Mouse (Mus musculus): ENCODE data around the gene Bcr. TPM values are rescaled to one million over a fixed set of nuclear protein-coding genes. Genes with fewer than 3 reads are reported as not detected.

Gene Bcr
- polyA plus RNA-seq, 2 experiments from 2014 or later, result 4.4 to 7.0 TPM

- no peak for ATAC-seq
Observed at GRCm38 (mm10) chr10:75187366-75188056, 127.1 kb downstream of the Bcr start.

DNA sequence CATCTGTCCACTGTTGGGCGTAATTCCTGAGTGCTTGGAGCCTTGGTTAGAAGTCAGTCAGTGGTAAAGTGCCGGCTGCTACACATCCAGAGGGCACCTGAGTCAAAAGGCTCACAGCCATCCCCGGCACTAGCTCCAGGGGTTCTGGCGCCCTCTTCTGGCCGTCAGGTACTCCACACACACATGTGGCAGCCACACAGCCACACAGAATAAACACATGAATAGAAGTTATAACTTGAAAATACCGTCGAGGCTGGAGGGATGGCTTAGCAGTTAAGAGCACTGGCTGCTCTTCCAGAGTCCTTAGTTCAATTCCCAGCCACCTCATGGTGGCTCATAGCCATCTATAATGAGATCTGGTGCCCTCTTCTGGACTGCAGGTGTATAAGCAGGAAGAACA is 131.3 kb downstream of the Bcr start:
- ATAC-seq, result no peak

- ATAC-seq, result no peak
Observed at GRCm38 (mm10) chr10:75197817-75198216, 137.4 kb downstream of the Bcr start.

DNA sequence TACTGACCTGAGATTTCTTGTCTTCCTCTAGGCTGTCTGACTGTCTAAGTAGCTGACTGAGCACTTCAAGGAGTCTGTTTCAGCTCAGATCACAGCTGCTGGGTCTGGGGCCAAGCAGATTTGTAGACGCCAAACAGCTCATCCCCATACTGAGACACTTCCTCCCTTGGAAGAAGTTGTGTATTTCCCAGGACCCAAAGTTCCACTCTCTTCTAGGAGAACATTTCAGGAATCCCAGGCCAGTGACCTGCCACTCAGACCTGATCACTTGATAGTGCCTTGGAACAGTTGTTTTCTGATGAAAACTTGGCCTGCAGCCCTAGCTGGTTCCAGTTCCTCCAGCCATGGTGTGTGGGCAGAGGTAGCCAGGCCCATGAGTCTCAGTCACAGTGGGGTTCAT is 140.3 kb downstream of the Bcr start:
- ATAC-seq, result no peak

GRCm38 (mm10) chr10:75206192-75206591 is 145.8 kb downstream of the Bcr start:
- no peak for ATAC-seq

DNA sequence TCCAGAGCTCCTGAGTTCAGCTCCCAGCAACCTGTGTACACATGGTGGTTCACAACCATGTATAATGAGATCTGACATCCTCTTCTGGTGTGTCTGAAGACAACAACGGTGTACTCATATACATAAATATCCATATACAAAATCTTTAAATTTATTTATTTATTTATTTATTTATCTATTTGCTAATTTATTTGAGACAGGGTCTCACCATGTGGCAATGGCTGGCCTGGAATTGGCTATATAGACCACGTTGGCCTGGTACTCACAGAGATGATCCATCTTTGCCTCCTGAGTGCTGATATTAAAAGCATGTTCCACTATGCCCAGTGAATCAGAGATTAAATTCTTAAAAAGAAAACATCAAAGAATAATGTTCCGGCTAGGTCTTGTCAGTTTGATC is 150.4 kb downstream of the Bcr start:
- ATAC-seq, result no peak

GRCm38 (mm10) chr10:75211807-75212645 is 151.6 kb downstream of the Bcr start, which contains the start of gene Specc1l:
Gene Specc1l, plus strand, starts transcription at chr10:75212073.
- ATAC-seq, result peak; percentile 92

DNA sequence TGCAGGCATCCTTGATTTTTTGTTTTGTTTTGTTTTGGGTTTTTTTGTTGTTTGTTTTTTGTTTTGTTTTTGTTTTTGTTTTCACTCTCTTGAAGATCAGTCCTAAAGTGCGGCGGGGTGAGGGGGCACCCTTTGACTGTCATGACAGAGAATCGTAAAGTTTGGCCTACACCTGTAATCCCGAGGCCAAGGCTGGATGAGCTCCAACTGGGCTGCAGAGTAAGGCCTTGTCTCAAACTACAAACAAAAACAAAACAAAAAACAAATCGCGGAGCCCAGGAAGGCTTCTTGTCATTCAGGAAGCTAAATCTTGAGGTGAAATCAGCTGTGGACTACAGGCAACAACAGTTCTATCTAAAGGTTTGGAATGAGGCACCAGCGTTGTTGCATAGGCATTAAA is 152.6 kb downstream of the Bcr start:
- ATAC-seq, result no peak

- no peak for ATAC-seq
Observed at GRCm38 (mm10) chr10:75220722-75221121, 160.3 kb downstream of the Bcr start.

DNA sequence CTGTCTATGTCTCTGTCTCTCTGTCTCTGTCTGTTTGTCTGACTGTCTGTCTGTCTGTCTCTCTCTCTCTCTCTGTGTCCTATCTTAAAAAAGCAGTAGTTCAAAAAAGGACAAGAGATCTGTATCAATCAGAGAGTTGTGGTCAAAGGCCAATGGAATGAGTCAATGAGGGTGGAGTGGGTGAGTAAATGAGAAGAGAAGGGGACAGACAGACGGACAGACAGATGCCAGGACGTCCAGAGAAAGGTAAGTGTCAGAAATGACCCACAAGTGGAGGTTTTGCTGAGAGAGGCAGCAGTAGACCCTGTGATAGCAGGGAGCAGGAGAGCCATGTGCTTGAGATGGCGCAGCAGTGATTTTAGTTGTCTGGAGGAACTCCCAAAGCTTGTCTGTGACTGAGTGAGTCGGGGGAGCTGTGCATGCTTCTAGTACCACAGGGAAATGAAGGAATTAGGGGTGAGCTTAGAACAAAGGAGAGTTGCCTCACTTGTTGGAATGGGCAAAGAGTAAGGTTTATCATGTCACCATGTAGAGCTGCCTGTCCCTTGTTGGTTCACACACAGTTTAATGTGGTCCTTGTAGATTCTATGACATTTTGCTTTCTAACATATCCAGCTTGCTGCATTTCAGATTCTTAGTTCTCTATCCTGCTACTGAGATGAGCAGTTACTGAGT is 161.7 kb downstream of the Bcr start:
- ATAC-seq, result no peak

GRCm38 (mm10) chr10:75222611-75222998 is 162.2 kb downstream of the Bcr start:
- ATAC-seq, result peak; percentile 89

DNA sequence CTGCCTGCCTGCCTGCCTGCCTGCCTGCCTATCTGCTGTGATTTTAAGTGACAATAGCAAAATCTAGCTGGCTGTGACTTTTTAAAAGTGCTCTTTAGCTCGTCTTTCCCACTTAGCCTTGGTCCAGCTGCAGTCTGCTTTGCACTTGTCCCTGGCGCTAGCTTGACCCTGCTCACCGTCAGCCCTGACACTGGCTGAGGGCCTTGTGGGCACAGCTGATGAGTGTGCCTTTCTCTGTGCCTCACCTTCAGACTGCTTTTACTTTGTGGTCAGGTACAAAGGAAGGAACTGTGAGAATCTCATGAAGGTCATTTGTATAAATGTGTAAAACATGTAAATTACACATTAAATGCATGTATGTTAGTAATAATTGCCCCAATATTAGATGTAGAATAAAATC is 163.8 kb downstream of the Bcr start:
- no peak for ATAC-seq

- ATAC-seq, result no peak
Observed at GRCm38 (mm10) chr10:75224630-75225029, 164.2 kb downstream of the Bcr start.

GRCm38 (mm10) chr10:75227381-75227780 is 167.0 kb downstream of the Bcr start:
- no peak for ATAC-seq

GRCm38 (mm10) chr10:75230572-75230971 is 170.2 kb downstream of the Bcr start:
- no peak for ATAC-seq

- ATAC-seq, result no peak
Observed at GRCm38 (mm10) chr10:75231876-75232275, 171.5 kb downstream of the Bcr start.

DNA sequence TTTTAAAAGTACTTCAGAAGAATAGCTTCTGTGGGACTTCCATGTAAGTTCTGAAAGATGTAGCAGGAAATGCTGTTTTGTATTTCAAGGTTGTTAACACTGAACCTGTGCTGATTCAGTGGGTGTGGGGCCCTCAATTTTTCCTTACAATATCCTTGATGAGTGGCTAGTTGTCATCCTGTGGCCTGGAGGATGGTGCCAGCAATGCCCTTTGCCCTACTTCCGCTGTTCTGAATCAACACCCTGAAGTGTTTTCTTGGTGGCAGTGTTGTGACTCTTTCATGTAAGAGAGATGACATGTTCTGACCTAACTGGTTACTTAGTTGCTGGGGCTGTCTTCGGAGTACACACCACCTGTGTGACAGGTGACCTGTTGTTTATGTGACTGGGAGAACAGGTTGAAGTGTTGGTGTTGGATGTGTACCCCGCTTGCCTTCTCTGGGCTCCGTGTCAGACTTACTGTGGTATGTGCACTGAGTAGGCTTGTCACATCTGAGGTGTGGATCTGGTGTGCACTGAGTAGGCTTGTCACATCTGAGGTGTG is 172.3 kb downstream of the Bcr start:
- ATAC-seq, result no peak

GRCm38 (mm10) chr10:75233489-75233888 is 173.1 kb downstream of the Bcr start:
- ATAC-seq, result no peak

Other genes with a start within 250 kb of the Bcr start
- not detected for gene Gnaz, start 93.4 kb upstream of the Bcr start, polyA plus RNA-seq (2017; shearing (Covaris generic))
- gene Rsph14, start 28.0 kb upstream of the Bcr start, polyA plus RNA-seq (2017; shearing (Covaris generic)), result not detected
- 1 to 10 TPM in 1 of 2 experiments, under 1 TPM in 1; 0.54 to 1.8 TPM for gene Rab36, start 23.5 kb upstream of the Bcr start, polyA plus RNA-seq (2017; shearing (Covaris generic))
- gene Specc1l, start 151.5 kb downstream of the Bcr start, polyA plus RNA-seq (2017; shearing (Covaris generic)), result 10 to 100 TPM; 12.0 to 19.5 TPM

All from CD4-positive, CD25-positive, alpha-beta regulatory T cell, adult 4 months (primary cell).